Mouse (Mus musculus): ENCODE data around the gene Dgkd. TPM values are rescaled to one million over a fixed set of nuclear protein-coding genes. Genes with fewer than 3 reads are reported as not detected.

Dgkd gene
- polyA plus RNA-seq, 1 experiment from 2014 or later: 8.7 TPM

DNA sequence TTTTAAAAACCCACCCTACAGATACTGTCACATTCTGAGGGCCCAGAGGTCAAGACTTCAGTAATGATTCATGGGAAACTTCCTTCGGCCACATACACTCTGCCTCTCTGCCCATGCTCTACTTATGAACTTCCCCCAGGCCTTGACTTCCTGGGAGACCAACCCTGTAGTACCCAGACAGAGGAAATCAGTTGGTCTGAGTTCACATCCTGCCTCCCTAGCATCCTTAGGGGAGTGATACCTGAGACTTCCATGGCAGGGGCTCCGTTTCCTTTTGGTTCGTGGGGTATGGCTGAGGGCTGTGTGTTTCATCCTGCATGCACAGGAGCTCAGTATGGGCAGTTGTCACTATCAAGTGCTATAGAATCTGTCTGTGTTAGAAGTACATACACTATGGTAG lies 1.7 kb upstream of the Dgkd start:
- no peak for TF ChIP-seq EP300 (optimal IDR thresholded peaks at IDR 0.05)
- no peak for TF ChIP-seq CTCF (IDR thresholded peaks at IDR 0.05; ENCODE audit: low read depth)
- H3K4me2 ChIP-seq (replicated peaks; ENCODE audit: low read depth): no peak overlapping the region
- H3K9ac ChIP-seq (ENCODE audit: low read length): no peak overlapping the region
- ATAC-seq (ENCODE audit: low FRiP score, low TSS enrichment) (no peak), DNase-seq (ENCODE audit: low spot score) (no peak)
- H3K4me3 ChIP-seq (ENCODE audit: low read depth, low read length): no peak overlapping the region
- peaks cover 3% of the 10 kb centered on the region; the same call in 1 of the 2 replicates for H3K4me1 ChIP-seq (replicated peaks; ENCODE audit: control insufficient read depth, insufficient read depth)
- H3K27me3 ChIP-seq (ENCODE audit: control insufficient read depth, insufficient read depth, low read length): no peaks in the 10 kb centered on the region
- no peaks in the 10 kb centered on the region for H3K36me3 ChIP-seq (ENCODE audit: control insufficient read depth, insufficient read depth, low read length)
- no peak overlapping the region for H3K27ac ChIP-seq (replicated peaks)
- WGBS: 93% methylated on average over 3 of the region's 3 CpGs
- no peaks in the 10 kb centered on the region for H3K9me3 ChIP-seq (ENCODE audit: control insufficient read depth, low read length)

DNA sequence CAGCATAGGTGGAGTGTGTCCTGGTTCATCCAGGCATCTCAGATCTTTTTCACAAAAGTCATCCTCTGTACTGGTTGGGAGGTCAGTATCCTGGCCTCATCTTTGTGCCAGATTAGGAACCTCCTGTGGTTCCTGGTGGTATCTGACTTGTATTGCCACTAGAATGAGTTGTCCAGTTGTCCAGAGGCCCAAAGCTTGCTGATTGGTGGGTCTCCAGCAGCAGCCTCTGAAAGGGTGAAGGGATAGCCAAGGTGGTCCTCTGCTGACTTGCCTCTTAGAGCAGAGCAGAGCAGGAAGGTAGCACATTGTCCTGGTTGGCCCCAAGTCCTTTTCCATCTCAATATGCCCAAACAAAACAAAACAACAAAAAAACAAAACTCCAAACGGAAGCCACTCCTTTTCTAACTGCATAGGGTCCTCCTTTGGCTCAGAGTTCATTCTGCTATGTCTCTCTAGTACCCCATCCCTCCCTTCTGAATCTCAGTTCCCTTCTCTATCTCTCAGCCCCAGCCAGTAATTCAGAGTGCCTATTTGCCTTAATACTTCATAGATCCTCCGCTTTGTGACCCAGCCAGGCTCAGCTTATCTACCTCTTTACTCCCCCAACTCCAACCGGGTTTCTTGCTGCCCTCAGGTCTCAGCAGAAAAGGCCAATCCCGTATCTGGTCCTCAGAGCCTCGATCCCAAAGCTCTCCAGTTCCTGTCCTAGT lies 851 bp upstream of the Dgkd start:
- ATAC-seq (ENCODE audit: low FRiP score, low TSS enrichment): no peak
- WGBS: 56% methylated on average over 5 of the region's 5 CpGs
- DNase-seq (ENCODE audit: low spot score): no peak
- H3K4me2 ChIP-seq (replicated peaks; ENCODE audit: low read depth): peak overlapping the region; percentile 86
- H3K4me3 ChIP-seq (ENCODE audit: low read depth, low read length): peak overlapping the region; percentile 98; the same call in 1 of the 2 replicates
- peaks cover 3% of the 10 kb centered on the region; the same call in 1 of the 2 replicates for H3K4me1 ChIP-seq (replicated peaks; ENCODE audit: control insufficient read depth, insufficient read depth)
- TF ChIP-seq CTCF (IDR thresholded peaks at IDR 0.05; ENCODE audit: low read depth): no peak
- no peaks in the 10 kb centered on the region for H3K27me3 ChIP-seq (ENCODE audit: control insufficient read depth, insufficient read depth, low read length)
- no peaks in the 10 kb centered on the region for H3K9me3 ChIP-seq (ENCODE audit: control insufficient read depth, low read length)
- H3K27ac ChIP-seq (replicated peaks): peak overlapping the region; percentile 58; the same call in 1 of the 2 replicates
- no peaks in the 10 kb centered on the region for H3K36me3 ChIP-seq (ENCODE audit: control insufficient read depth, insufficient read depth, low read length)
- H3K9ac ChIP-seq (ENCODE audit: low read length): peak overlapping the region; percentile 48

DNA sequence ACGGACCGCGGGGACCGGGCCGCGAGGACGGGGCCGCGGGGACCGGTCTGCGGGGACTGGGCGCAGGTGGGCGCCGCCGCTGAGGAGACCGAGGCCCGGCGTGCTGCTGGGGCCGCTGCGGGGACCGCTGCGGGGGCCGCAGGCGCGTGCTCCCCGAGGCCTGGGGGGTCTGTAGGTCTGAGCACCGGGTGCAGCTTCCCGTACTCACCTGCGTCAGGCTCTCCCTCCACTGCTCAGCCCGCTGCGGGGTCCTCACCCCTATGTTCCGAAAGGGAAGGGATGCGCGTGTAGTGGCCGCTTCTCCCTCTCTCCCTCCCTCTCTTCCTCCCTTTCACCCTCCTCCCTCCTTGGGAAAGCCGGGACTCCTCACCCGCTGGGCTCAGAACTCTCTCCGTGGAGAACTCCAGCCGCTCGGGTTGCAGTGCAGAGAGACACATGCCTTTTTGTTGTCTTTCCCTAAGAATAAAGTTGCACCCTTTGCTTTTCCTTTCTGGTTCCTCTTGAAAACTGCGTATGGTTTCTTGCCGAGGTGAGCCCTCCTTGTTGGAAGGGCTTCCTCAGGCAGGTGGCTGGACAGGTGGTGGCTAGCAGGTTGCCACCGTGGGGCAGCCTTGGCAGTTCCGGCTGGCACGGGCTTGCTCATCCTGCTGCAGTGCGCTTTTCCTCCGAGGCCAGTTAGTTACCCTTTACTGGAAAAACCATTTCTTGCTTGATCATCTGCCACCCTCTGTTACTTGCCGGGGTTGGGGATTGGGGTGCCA lies 694 bp downstream of the Dgkd start:
- Histone ChIP-seq H3K4me3 (ENCODE audit: low read depth, low read length) (peak overlapping the region; percentile 98), H3K27me3 (ENCODE audit: control insufficient read depth, insufficient read depth, low read length) (no peaks in the 10 kb centered on the region), H3K4me2 (replicated peaks; ENCODE audit: low read depth) (peak overlapping the region; percentile 86), H3K9me3 (ENCODE audit: control insufficient read depth, low read length) (no peaks in the 10 kb centered on the region), H3K9ac (ENCODE audit: low read length) (peak overlapping the region; percentile 92), H3K4me1 (replicated peaks; ENCODE audit: control insufficient read depth, insufficient read depth) (0 out of 2 replicates have a peak, but pooled peaks cover 3% of the 10 kb centered on the region), H3K27ac (replicated peaks) (peak overlapping the region; percentile 82), H3K36me3 (ENCODE audit: control insufficient read depth, insufficient read depth, low read length) (no peaks in the 10 kb centered on the region)
- ATAC-seq (ENCODE audit: low FRiP score, low TSS enrichment) (peak; percentile 35), DNase-seq (ENCODE audit: low spot score) (peak; percentile 52)
- no peak for TF ChIP-seq CTCF (IDR thresholded peaks at IDR 0.05; ENCODE audit: low read depth)
- no peak for TF ChIP-seq EP300 (optimal IDR thresholded peaks at IDR 0.05)
- under 1% methylated on average over 45 of the region's 48 CpGs for WGBS

- no peaks in the 10 kb centered on the region for H3K27me3 ChIP-seq (ENCODE audit: control insufficient read depth, insufficient read depth, low read length)
- H3K9ac ChIP-seq (ENCODE audit: low read length): peak overlapping the region; percentile 92
- H3K27ac ChIP-seq (replicated peaks): no peak overlapping the region; the same call in 1 of the 2 replicates
- WGBS: 24% methylated on average over 6 of the region's 6 CpGs
- H3K36me3 ChIP-seq (ENCODE audit: control insufficient read depth, insufficient read depth, low read length): no peaks in the 10 kb centered on the region
- ATAC-seq (ENCODE audit: low FRiP score, low TSS enrichment) (no peak), DNase-seq (ENCODE audit: low spot score) (no peak)
- no peak for TF ChIP-seq CTCF (IDR thresholded peaks at IDR 0.05; ENCODE audit: low read depth)
- TF ChIP-seq EP300 (optimal IDR thresholded peaks at IDR 0.05): no peak
- peak overlapping the region; percentile 86 for H3K4me2 ChIP-seq (replicated peaks; ENCODE audit: low read depth)
- H3K4me1 ChIP-seq (replicated peaks; ENCODE audit: control insufficient read depth, insufficient read depth): 0 out of 2 replicates have a peak, but pooled peaks cover 5% of the 10 kb centered on the region
- peak overlapping the region; percentile 98 for H3K4me3 ChIP-seq (ENCODE audit: low read depth, low read length)
- no peaks in the 10 kb centered on the region for H3K9me3 ChIP-seq (ENCODE audit: control insufficient read depth, low read length)
Measured at GRCm38 (mm10) chr1:87854411-87854810, 1.3 kb downstream of the Dgkd start.

- 41% methylated on average over 2 of the region's 2 CpGs for WGBS
Measured at GRCm38 (mm10) chr1:87854851-87855251, 1.8 kb downstream of the Dgkd start.

More at GRCm38 (mm10) chr1:87854851-87855251, 1.8 kb downstream of the Dgkd start:
- H3K9me3 ChIP-seq (ENCODE audit: control insufficient read depth, low read length): no peaks in the 10 kb centered on the region
- peak overlapping the region; percentile 5; the same call in 1 of the 2 replicates for H3K9ac ChIP-seq (ENCODE audit: low read length)
- no peak for TF ChIP-seq EP300 (optimal IDR thresholded peaks at IDR 0.05)
- TF ChIP-seq CTCF (IDR thresholded peaks at IDR 0.05; ENCODE audit: low read depth): no peak
- H3K27ac ChIP-seq (replicated peaks): no peak overlapping the region
- H3K4me1 ChIP-seq (replicated peaks; ENCODE audit: control insufficient read depth, insufficient read depth): 0 out of 2 replicates have a peak, but pooled peaks cover 5% of the 10 kb centered on the region
- H3K4me2 ChIP-seq (replicated peaks; ENCODE audit: low read depth): peak overlapping the region; percentile 86
- DNase-seq (ENCODE audit: low spot score) (no peak), ATAC-seq (ENCODE audit: low FRiP score, low TSS enrichment) (no peak)
- no peaks in the 10 kb centered on the region for H3K27me3 ChIP-seq (ENCODE audit: control insufficient read depth, insufficient read depth, low read length)
- peak overlapping the region; percentile 98 for H3K4me3 ChIP-seq (ENCODE audit: low read depth, low read length)
- H3K36me3 ChIP-seq (ENCODE audit: control insufficient read depth, insufficient read depth, low read length): no peaks in the 10 kb centered on the region
